Mouse (Mus musculus) myocyte (in vitro differentiated cells): ENCODE measurements around the gene Nek8. TPM values are rescaled to one million over a fixed set of nuclear protein-coding genes. Genes with fewer than 3 reads are reported as not detected.

Source experiments
- H3K27me3 ChIP-seq: one replicate; pipeline ENCODE4 v1.6.1; 2011; ENCODE audit not compliant: control insufficient read depth, insufficient read depth, insufficient read length
- H3K36me3 ChIP-seq: one replicate; pipeline ENCODE4 v1.6.1; 2011; ENCODE audit not compliant: control insufficient read depth, insufficient read depth
- H3K4me2 ChIP-seq: one replicate; pipeline ENCODE4 v1.6.1; 2011; ENCODE audit warnings: low read depth, control low read depth
- H3K4me3 ChIP-seq: one replicate; pipeline ENCODE4 v1.5.1; 2011; ENCODE audit warnings: mild to moderate bottlenecking, control low read depth, moderate library complexity
- H3K79me2 ChIP-seq: one replicate; pipeline ENCODE4 v1.6.1; 2011; ENCODE audit not compliant: control insufficient read depth, insufficient read depth
- H3ac ChIP-seq: one replicate; pipeline ENCODE4 v1.6.1; 2011; ENCODE audit not compliant: control insufficient read depth, insufficient read length
- CEBPB ChIP-seq: IDR thresholded peaks from 2 replicates; pipeline ENCODE4 v1.6.1; 2011; ENCODE audit warnings: mild to moderate bottlenecking, moderate library complexity; ENCODE audit not compliant: poor library complexity, insufficient read depth, severe bottlenecking
- E2F4 ChIP-seq: IDR thresholded peaks from one replicate; pipeline ENCODE4 v1.6.1; 2011; ENCODE audit warnings: mild to moderate bottlenecking, control low read depth, moderate library complexity; ENCODE audit not compliant: insufficient read depth
- MAX ChIP-seq: IDR thresholded peaks from one replicate; pipeline ENCODE4 v1.6.1; 2011; ENCODE audit warnings: low read depth, mild to moderate bottlenecking, control low read depth
- MYOD1 ChIP-seq, 3 experiments: IDR thresholded peaks; one replicate each; pipeline ENCODE4 v1.6.1; 2011; ENCODE audit warnings: control low read depth in 2 of 3, low read depth in 2 of 3, mild to moderate bottlenecking in 2 of 3, moderate library complexity in 1 of 3; ENCODE audit not compliant: insufficient read length in 2 of 3, control insufficient read depth in 1 of 3
- MYOG ChIP-seq, 3 experiments: IDR thresholded peaks; one replicate each; pipeline ENCODE4 v1.6.1; 2011; ENCODE audit warnings: control low read depth in 2 of 3, low read depth in 2 of 3, mild to moderate bottlenecking in 2 of 3; ENCODE audit not compliant: insufficient read length in 2 of 3, control insufficient read depth in 1 of 3, insufficient read depth in 1 of 3
- POLR2A ChIP-seq: IDR thresholded peaks from one replicate; pipeline ENCODE4 v1.6.1; 2011; ENCODE audit warnings: low read depth, mild to moderate bottlenecking, control low read depth, moderate library complexity; ENCODE audit not compliant: insufficient read length
- POLR2AphosphoS2 ChIP-seq: IDR thresholded peaks from one replicate; pipeline ENCODE4 v1.6.1; 2011; ENCODE audit warnings: low read depth, control low read depth; ENCODE audit not compliant: insufficient read length
- REST ChIP-seq: IDR thresholded peaks from one replicate; pipeline ENCODE4 v1.6.1; 2011; ENCODE audit warnings: mild to moderate bottlenecking, control low read depth, moderate library complexity; ENCODE audit not compliant: insufficient read depth, insufficient read length
- SRF ChIP-seq: IDR thresholded peaks from one replicate; pipeline ENCODE4 v1.6.1; 2011; ENCODE audit warnings: low read depth; ENCODE audit not compliant: control insufficient read depth, insufficient read length
- TCF12 ChIP-seq: IDR thresholded peaks from one replicate; pipeline ENCODE4 v1.6.1; 2011; ENCODE audit warnings: mild to moderate bottlenecking, control low read depth; ENCODE audit not compliant: poor library complexity, insufficient read depth, severe bottlenecking
- TCF3 ChIP-seq: IDR thresholded peaks from one replicate; pipeline ENCODE4 v1.6.1; 2011; ENCODE audit warnings: low read depth, control low read depth; ENCODE audit not compliant: insufficient read length
- USF1 ChIP-seq: IDR thresholded peaks from one replicate; pipeline ENCODE4 v1.6.1; 2011; ENCODE audit warnings: low read depth, mild to moderate bottlenecking, control low read depth, moderate library complexity
- polyA plus RNA-seq: library from polyadenylated mRNA; unstranded; fragments of >200 nt; fragmentation: generic; extraction: Trizol; gene quantifications from one replicate; pipeline ENCODE4 v1.2.1, GENCODE M21; 2012; ENCODE audit warnings: missing spikeins

Gene Nek8
- polyA plus RNA-seq, 1 experiment, result 9.6 TPM

GRCm38 (mm10) chr11:78167257-78167959, 9.1 kb downstream of the Nek8 start:
- TF ChIP-seq MYOG (IDR thresholded peaks at IDR 0.05; ENCODE audit: control insufficient read depth in 1 of 3, insufficient read depth in 1 of 3, insufficient read length in 2 of 3, low read depth in 2 of 3), result peak in 1 of 3 experiments; percentile 35
- no peak for TF ChIP-seq MAX
- no peak for TF ChIP-seq E2F4
- TF ChIP-seq MYOD1 (IDR thresholded peaks at IDR 0.05; ENCODE audit: control insufficient read depth in 1 of 3, insufficient read length in 2 of 3, low read depth in 2 of 3), result peak in 1 of 3 experiments; percentile 39
- no peak for TF ChIP-seq SRF
- Histone ChIP-seq H3K36me3 (no peaks in the 10 kb centered on the region), H3K27me3 (no peaks in the 10 kb centered on the region), H3ac (no peak overlapping the region), H3K4me2 (peak overlapping the region; percentile 99), H3K79me2 (peaks cover 27% of the 10 kb centered on the region), H3K4me3 (no peak overlapping the region)

- Histone ChIP-seq H3K79me2 (peaks cover 34% of the 10 kb centered on the region), H3K36me3 (peaks cover 4% of the 10 kb centered on the region), H3K4me3 (peak overlapping the region; percentile 100), H3K4me2 (peak overlapping the region; percentile 99), H3K27me3 (no peaks in the 10 kb centered on the region), H3ac (no peak overlapping the region)
- no peak for TF ChIP-seq MAX
Measured at GRCm38 (mm10) chr11:78166640-78167039, 9.8 kb downstream of the Nek8 start.

GRCm38 (mm10) chr11:78166161-78166560, 10.3 kb downstream of the Nek8 start:
- peaks cover 6% of the 10 kb centered on the region for H3K36me3 ChIP-seq
- no peak overlapping the region for H3ac ChIP-seq
- TF ChIP-seq USF1 (no peak), CEBPB (no peak), REST (no peak), E2F4 (no peak), TCF12 (no peak), POLR2A (no peak), TCF3 (no peak), MAX (no peak), POLR2AphosphoS2 (no peak), MYOG (IDR thresholded peaks at IDR 0.05; ENCODE audit: control insufficient read depth in 1 of 3, insufficient read depth in 1 of 3, insufficient read length in 2 of 3, low read depth in 2 of 3) (no peak), MYOD1 (IDR thresholded peaks at IDR 0.05; ENCODE audit: control insufficient read depth in 1 of 3, insufficient read length in 2 of 3, low read depth in 2 of 3) (no peak), SRF (no peak)
- H3K4me2 ChIP-seq, result peak overlapping the region; percentile 99
- peaks cover 39% of the 10 kb centered on the region for H3K79me2 ChIP-seq
- peak overlapping the region; percentile 100 for H3K4me3 ChIP-seq
- H3K27me3 ChIP-seq, result no peaks in the 10 kb centered on the region

- TF ChIP-seq POLR2AphosphoS2 (no peak), MYOG (IDR thresholded peaks at IDR 0.05; ENCODE audit: control insufficient read depth in 1 of 3, insufficient read depth in 1 of 3, insufficient read length in 2 of 3, low read depth in 2 of 3) (peak in 1 of 3 experiments; percentile 75), MYOD1 (IDR thresholded peaks at IDR 0.05; ENCODE audit: control insufficient read depth in 1 of 3, insufficient read length in 2 of 3, low read depth in 2 of 3) (peak in 1 of 3 experiments; percentile 51)
- no peaks in the 10 kb centered on the region for H3K27me3 ChIP-seq
- H3K4me2 ChIP-seq, result peak overlapping the region; percentile 99
- H3K36me3 ChIP-seq, result peaks cover 10% of the 10 kb centered on the region
- H3K4me3 ChIP-seq, result peak overlapping the region; percentile 100
- peaks cover 43% of the 10 kb centered on the region for H3K79me2 ChIP-seq
- H3ac ChIP-seq, result peak overlapping the region; percentile 96
Measured at GRCm38 (mm10) chr11:78165761-78166109, 10.7 kb downstream of the Nek8 start.

GRCm38 (mm10) chr11:78164924-78165760, 11.3 kb downstream of the Nek8 start, which contains the start of gene Traf4:
TSS of gene Traf4 (minus strand) at chr11:78165589.
- Histone ChIP-seq H3K79me2 (peaks cover 48% of the 10 kb centered on the region), H3K4me2 (peak within 1 kb of the TSS; percentile 99), H3K36me3 (peaks cover 15% of the 10 kb centered on the region), H3ac (peak within 1 kb of the TSS; percentile 96), H3K4me3 (peak within 1 kb of the TSS; percentile 100), H3K27me3 (no peaks in the 10 kb centered on the region)
- peak; percentile 96 for TF ChIP-seq POLR2A
- peak; percentile 83 for TF ChIP-seq POLR2AphosphoS2
- no peak for TF ChIP-seq TCF3
